Mouse (Mus musculus) CD4-positive, CD25-positive, alpha-beta regulatory T cell, adult 4 months (primary cell): ENCODE measurements around the gene Apoc2. TPM values are rescaled to one million over a fixed set of nuclear protein-coding genes. Genes with fewer than 3 reads are reported as not detected.
A peak's percentile ranks its signal among the peaks of the same experiment; 100 is the strongest.

Experiments used
- ATAC-seq: one replicate; pipeline ENCODE4 v1.8.0; 2017
- polyA plus RNA-seq, 2 experiments: library from polyadenylated mRNA; unstranded; fragments of 100-300 nt; shearing (Covaris generic); gene quantifications; one replicate each; pipeline ENCODE4 v1.2.1; 2017

Apoc2 gene
- polyA plus RNA-seq, 2 experiments from 2014 or later: not detected

DNA sequence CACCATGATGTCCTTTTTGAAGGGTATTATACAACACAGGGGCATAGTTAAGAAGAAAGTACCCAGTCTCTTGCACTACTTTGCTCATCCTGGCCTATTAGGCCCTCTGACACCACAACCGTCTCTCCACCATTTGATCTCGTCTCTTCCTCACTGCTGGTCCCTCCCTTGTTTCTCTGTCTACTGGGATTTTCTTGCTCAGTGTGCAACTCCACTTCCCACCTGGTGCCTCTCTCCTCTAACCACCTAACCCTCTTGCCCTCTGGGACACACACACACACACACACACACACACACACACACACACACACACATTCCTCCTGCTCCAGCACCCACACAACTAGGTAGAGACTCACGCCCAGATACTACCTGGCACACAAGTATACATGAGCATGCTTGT lies 1.2 kb upstream of the Apoc2 start:
- no peak for ATAC-seq

GRCm38 (mm10) chr7:19676662-19677061 lies 1.1 kb downstream of the Apoc2 start:
- ATAC-seq: no peak

- ATAC-seq: no peak
Measured at GRCm38 (mm10) chr7:19675824-19676223, 1.9 kb downstream of the Apoc2 start.

- no peak for ATAC-seq
Measured at GRCm38 (mm10) chr7:19673083-19673699, 4.5 kb downstream of the Apoc2 start.

DNA sequence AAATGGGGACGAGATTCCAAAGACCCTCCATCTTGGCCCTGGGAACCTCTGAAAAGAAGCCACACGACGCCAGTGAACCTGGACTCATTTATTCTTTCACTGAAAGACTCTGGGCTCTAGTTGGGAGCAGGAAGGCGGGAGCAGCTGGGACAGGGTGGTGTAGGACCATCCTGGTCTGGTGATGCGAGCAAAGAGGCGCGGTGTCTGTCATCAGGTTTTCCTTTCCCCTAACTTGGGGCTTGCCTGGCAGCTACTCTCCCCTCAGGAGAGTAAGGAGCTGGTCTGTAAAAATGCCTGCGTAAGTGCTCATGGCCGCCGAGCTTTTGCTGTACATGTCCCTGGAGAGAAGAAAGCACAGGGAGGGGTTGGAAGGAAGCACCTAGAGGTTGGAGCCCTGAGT lies 6.2 kb downstream of the Apoc2 start:
- ATAC-seq: no peak

DNA sequence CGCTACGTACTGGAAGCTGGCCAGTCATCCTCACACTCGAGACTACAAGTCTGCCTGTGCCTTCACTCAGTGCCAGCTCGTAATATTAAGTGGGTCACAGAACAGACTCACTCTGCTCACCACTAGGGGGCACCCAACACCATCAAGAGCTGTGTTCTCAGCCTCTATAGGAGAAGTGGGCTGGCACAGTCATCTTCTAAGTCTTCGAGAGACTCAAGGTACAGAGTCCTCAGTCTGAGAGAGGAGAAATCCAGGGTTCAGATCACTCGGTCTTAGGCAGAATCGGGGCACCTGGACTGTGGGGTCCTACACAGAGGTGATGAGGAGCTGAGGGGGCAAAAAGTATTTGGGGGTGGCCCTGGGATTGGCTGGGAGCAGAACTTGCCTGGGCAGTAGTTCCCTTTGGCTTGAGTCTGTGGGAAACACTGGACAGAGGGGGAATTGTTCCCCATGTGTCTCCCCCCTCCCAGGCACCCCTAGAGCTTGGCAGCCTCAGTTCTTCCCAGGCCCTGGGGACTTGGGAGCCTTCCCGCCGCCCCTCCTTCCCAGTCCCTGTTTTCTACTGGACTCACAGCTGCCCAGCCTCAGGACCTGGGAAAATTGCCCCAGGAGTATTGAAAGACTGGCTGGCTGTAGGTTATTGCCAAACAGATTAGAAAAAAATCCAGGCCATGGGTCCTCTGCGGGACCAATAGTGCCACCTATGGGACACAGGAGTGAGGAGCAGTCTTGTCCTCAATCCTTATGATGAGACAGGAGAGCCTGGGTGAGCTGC lies 8.6 kb downstream of the Apoc2 start:
- ATAC-seq: peak; percentile 66

DNA sequence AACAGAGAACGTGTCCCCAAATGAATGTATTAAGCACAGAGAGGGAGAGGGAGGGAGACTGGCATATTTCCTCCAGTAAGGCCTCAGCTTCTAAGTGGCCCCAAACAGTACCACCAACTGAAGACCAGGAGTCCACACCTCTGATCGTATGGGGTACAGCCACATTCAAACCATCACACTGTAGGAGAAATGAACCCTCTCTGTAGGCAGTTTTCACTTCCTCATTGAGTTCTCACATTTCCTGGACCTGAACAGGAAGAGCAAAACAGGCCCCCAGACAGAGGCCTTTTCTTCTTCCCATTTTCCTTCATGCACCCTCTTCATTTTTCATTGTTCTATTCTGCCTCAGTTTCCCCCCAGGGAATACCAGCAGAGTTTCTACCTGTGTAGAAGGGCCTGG lies 10.3 kb downstream of the Apoc2 start:
- ATAC-seq: no peak

DNA sequence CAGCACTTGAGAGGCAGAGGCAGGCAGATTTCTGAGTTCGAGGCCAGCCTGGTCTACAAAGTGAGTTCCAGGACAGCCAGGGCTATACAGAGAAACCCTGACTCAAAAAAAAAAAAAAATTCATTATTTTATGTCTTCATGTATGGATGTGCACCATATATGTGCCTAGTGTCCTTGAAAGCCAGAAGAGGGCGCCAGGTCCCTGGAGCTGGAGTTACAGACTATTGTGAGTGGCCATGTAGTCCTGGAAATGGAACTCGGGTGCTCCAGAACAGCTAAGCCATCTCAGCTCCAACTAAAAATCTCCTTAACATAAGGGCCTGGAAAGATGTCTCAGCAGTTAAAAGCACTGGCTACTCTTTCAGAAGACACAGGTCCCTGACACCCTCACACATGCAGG lies 11.0 kb downstream of the Apoc2 start:
- ATAC-seq: no peak

DNA sequence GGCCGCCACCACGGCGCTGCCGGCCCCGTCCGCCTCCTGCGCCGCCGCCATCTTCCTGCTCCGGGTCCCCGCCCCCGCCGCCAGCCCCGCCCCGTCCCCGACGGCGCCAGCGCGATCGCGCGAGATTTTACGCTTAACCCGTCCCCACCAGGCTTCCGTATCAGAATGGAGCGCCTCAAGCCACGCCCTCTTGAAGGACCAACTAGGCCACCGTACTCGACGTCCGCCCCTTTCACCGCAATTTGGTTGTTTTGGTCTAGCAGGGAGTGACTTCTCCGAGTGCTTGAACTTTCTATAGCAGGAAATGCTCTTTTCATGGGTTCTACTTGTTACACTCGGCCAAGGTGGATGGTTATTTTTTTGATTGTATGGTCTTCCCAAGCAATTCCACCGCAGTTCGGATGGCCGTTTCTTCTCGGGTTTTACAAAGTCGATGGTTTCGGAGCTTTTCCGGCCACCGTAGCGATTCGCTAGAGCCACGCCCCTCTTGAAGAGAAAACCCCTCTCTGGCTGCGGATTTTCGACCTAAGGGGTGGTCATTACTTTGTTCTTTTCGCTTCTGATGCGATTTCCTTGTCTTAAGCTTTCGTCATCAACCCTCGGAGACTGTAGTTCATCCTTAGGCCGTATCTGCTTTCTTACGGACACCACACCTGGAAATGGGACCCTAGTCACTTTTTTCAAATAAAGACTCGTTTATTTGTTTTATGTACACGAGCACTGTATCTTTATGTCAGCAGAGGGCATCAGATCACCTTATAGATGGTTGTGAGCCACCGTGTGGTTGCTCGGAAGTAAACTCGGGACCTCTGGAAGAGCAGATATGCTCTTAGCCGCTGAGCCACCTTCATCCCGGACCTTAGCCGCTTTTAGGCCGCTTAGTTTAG lies 12.5 kb downstream of the Apoc2 start, which contains the start of gene Clptm1:
TSS of gene Clptm1 (minus strand) at position 79 of the 887 bp plus-strand sequence.
- ATAC-seq: peak; percentile 76

DNA sequence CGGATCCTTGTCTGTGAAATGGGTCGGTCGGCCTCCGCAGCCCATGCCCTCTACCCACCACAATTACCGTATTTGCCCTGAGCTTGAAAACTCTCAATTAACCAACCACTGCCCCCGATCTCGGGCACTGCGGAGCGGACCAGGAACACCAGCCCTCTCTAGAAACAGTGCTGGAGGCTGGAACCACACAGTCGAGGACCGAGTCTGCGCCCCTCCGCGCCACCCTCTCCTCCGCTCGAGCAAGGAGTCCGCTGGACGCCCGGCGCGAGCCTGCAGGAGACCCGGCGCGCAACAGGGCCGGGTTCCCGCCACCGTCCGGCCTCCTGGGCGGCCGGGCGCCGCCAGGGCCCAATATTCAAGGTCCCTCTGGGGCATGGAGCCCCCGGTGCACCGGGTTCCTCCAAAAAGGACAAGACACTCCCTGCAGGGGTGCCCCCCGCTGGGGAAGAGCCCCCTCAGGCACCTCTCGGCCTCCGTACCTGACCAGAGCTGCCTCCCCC lies 13.2 kb downstream of the Apoc2 start:
- peak; percentile 3 for ATAC-seq

DNA sequence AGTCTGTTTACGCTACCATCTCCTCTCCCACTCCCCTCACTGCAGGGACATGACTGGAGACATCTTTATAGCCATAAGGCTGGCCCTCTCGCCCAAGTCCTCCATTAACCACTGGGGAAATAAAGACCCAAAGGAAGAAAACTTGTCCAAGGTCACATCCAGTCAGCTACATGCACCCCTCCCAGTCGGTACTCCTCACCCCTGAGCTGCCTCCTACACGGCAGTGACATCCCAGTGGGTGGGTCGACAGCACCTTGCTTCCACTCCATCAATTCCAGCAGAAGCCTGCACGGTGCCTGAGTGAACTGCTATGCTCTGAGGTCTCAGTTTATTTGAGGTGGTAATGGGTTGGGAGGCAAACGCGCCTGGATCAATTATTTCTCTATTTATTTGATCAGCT lies 13.8 kb downstream of the Apoc2 start:
- ATAC-seq: no peak

DNA sequence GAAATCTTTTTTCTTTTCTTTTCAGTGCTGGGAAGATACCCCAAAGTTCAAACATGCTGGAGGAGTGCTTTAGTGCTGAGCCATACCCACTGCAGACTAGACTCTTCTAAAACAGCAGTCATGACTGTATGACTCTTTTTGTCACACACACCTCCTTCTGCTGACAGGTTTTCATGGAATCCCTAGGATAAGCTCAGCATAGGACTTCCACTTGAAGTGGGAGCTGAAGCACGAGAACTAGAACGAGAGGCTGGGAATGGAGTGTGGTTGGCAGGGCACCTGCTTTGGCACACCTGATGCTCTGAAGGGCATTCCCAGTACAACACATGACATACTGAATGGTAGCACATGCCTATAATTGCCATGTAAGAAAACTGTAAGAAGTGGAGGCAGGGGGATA lies 25.1 kb downstream of the Apoc2 start:
- ATAC-seq: no peak

DNA sequence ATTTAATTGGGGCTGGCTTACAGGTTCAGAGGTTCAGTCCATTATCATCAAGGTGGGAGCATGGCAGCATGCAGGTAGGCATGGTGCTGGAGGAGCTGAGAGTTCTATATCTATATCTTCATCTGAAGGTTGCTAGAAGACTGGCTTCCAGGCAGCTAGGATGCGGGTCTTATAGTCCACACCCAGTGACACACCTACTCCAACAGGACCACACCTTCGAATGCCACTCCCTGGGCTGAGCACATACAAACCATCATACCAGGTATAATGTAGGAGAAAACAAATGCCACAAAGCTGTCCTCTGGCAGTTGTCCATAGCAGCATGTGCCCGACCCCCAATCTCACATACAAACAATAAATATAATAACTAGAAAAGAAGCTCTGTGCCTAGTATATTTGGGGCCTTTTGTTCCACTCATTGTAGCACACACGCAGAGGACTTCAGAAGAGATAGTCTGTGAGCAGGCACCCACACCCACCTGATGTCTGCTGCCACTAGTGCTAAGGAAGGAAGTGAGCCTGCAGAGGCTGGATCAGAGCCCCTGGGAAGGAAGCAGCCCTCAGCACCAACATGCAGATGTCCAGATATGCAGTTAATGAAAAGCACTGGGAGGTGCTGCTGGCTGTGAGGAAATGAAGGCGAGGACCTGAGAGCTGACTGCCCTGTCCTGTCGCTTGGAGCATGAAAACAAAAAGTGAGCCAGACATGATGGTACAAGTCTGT lies 26.5 kb downstream of the Apoc2 start:
- ATAC-seq: no peak

GRCm38 (mm10) chr7:19641223-19641622 lies 36.5 kb downstream of the Apoc2 start:
- no peak for ATAC-seq

GRCm38 (mm10) chr7:19635074-19635827 lies 42.5 kb downstream of the Apoc2 start:
- ATAC-seq: no peak

GRCm38 (mm10) chr7:19634591-19634990 lies 43.1 kb downstream of the Apoc2 start:
- ATAC-seq: no peak

DNA sequence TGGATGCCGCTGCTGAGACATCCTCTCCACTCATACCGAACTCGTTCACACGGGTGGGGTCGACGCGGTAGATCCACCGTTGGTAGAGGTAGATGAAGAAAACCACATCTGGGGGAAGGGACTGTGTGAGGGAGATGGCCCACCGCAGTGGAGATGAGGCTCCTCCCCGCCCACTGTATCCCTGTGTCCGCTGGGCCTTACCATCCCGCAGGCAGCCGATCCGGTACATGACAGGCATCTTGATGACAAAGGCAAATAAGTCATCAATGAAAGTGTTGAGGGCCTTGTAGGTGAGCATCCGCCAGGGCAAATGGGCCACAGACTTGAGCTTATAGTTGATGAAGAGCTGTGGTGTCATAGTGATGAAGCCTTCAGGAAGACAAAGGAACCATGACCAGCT lies 43.9 kb downstream of the Apoc2 start:
- ATAC-seq: no peak

DNA sequence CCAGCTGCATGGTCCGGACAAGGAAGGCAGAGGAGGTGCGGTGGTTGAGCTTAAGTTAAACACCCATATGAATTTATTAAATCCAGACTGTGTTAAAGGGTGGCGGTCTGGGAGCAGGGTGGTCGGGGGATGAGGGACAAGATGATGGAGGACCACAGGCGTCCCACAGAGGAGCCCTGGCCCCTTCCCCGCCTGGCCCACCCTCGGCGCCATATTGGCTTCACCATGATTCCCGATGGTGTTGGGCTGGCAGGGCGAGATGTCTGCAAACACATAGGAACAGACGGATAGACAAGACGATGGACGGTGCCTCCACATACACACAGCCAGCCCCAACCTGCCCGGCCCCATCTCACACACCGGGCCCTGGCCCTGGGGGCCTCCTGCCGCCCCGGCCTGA lies 44.5 kb downstream of the Apoc2 start:
- no peak for ATAC-seq

DNA sequence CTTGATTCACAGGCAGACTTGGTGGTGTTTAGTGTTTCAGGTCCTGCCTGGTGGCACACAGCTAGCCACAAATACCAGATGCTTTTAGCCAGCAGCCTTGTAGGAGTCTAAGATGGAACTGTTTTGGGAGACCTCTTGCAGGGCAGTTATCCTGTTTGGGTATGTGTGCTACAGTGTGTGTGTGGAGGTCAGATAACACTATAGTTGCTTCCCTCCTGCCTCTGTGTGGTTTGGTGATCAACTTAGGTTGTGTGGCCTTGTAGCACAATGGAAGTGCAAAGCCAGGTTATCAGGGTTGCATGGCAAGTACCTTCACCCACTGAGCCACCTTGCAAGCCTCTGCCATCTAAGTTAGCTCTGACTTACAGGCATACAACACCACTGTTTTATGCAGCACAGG lies 45.0 kb downstream of the Apoc2 start:
- no peak for ATAC-seq

DNA sequence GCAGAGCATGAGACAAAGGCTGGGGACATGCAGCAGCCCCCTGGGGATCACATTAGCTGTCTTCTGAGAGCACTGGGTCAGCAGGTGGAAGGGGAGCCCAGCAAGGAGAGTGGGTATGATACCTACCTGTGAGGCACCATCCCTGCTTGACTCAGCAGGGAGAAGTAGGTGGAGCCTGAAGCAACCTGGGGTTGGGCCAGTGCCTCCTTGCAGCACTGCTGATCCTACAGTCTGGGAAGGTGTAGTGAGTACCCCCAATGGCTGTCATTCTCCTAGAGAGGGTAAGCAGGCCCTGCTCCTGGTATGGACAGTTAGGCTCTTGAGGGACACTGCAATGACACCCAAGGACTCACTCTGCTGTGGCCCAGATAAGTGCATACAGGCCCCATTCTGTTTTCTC lies 45.5 kb downstream of the Apoc2 start:
- ATAC-seq: no peak

DNA sequence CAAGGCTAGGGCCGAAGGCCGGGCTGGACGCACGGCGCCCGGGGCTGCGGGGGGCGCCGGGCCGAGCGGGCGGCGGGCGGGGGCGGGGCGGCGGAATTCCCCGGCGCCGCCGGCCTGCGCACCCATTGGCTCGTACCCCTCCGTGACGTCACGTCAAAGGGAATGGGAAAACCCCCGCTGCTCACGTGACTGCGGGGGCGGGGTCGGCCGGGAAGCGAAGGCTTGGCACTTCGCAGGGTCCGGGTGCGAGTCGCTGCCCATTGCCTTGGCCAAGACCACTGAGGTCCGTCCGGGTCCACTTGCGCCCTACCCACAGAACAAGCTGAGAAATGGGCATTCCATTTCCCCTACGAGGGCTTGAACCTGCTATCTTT lies 48.4 kb downstream of the Apoc2 start, which contains the start of gene Relb:
TSS of gene Relb (minus strand) at position 78 of the 374 bp plus-strand sequence.
- ATAC-seq: peak; percentile 24
